Mouse (Mus musculus) heart, postnatal 0 days (tissue): ENCODE data around the gene Lyrm4. TPM values are rescaled to one million over a fixed set of nuclear protein-coding genes. Genes with fewer than 3 reads are reported as not detected.

Experiments used
- ATAC-seq: fragments of 200-750 bp; cut with Nextera tagmentation; 2 replicates; pipeline ENCODE4 v1.8.0; 2017; ENCODE audit warnings: low read depth, moderate number of reproducible peaks, moderate library complexity; ENCODE audit not compliant: insufficient read depth
- DNase-seq: peaks from one replicate; pipeline ENCODE4 v3.0.0-alpha.2; 2016; ENCODE audit warnings: low spot score
- H3K27ac ChIP-seq: fragments of 300-500 bp; sonication (generic); 2 replicates; pipeline ENCODE4 v1.5.1; 2014; ENCODE audit warnings: low read depth, mild to moderate bottlenecking
- H3K27me3 ChIP-seq: fragments of 300-500 bp; sonication (generic); 2 replicates; pipeline ENCODE4 v1.6.1; 2014; ENCODE audit warnings: low read length, mixed read lengths; ENCODE audit not compliant: control insufficient read depth, insufficient read depth
- H3K36me3 ChIP-seq: fragments of 300-500 bp; sonication (generic); replicated peaks from 2 replicates; pipeline ENCODE4 v1.6.1; 2014; ENCODE audit warnings: low read length, mixed read lengths; ENCODE audit not compliant: control insufficient read depth, insufficient read depth
- H3K4me1 ChIP-seq: fragments of 300-500 bp; sonication (generic); 2 replicates; pipeline ENCODE4 v1.6.1; 2014; ENCODE audit warnings: antibody characterized with exemption; ENCODE audit not compliant: control insufficient read depth, insufficient read depth
- H3K4me2 ChIP-seq: fragments of 300-500 bp; sonication (generic); 2 replicates; pipeline ENCODE4 v1.6.1; 2014; ENCODE audit warnings: low read depth, mild to moderate bottlenecking, low read length, moderate library complexity
- H3K4me3 ChIP-seq: fragments of 300-500 bp; sonication (generic); 2 replicates; pipeline ENCODE4 v1.5.1; 2014; ENCODE audit warnings: low read depth, low read length
- H3K9ac ChIP-seq: fragments of 300-500 bp; sonication (generic); replicated peaks from 2 replicates; pipeline ENCODE4 v1.6.1; 2014; ENCODE audit warnings: low read depth, low read length, mixed read lengths
- H3K9me3 ChIP-seq: fragments of 300-500 bp; sonication (generic); replicated peaks from 2 replicates; pipeline ENCODE4 v1.6.1; 2016; ENCODE audit warnings: low read length; ENCODE audit not compliant: control insufficient read depth
- CTCF ChIP-seq: IDR thresholded peaks from 2 replicates; pipeline ENCODE4 v1.5.1; 2016; ENCODE audit warnings: antibody characterized with exemption, control low read depth, low read depth
- EP300 ChIP-seq: IDR thresholded peaks from 2 replicates; pipeline ENCODE4 v1.6.1; 2016; ENCODE audit warnings: antibody characterized with exemption, low read depth
- WGBS: fragments of 180-500 bp; shearing (Covaris S2); extraction: QIAGEN DNeasy Blood & Tissue Kit; methylation state at CpG from one replicate; pipeline ENCODE4 v1.1.7; 2014; 5-methylcytosine and 5-hydroxymethylcytosine counted together
- polyA plus RNA-seq: library from polyadenylated mRNA; unstranded; fragments of >200 nt; fragmentation: Nextera tagmentation; extraction: Ambion mirVana; gene quantifications from 2 replicates; pipeline ENCODE4 v1.2.1, GENCODE M21; 2015
- total RNA-seq: library from RNA; depleted of rRNA; stranded (reverse); fragments of >200 nt; gene quantifications from 2 replicates; pipeline ENCODE4 v1.2.3, GENCODE M21; 2014; ENCODE audit warnings: low replicate concordance; rRNA removed

Gene Lyrm4
- total and polyA plus RNA-seq, 2 experiments from 2014 or later: 7.7 to 29.9 TPM

DNA sequence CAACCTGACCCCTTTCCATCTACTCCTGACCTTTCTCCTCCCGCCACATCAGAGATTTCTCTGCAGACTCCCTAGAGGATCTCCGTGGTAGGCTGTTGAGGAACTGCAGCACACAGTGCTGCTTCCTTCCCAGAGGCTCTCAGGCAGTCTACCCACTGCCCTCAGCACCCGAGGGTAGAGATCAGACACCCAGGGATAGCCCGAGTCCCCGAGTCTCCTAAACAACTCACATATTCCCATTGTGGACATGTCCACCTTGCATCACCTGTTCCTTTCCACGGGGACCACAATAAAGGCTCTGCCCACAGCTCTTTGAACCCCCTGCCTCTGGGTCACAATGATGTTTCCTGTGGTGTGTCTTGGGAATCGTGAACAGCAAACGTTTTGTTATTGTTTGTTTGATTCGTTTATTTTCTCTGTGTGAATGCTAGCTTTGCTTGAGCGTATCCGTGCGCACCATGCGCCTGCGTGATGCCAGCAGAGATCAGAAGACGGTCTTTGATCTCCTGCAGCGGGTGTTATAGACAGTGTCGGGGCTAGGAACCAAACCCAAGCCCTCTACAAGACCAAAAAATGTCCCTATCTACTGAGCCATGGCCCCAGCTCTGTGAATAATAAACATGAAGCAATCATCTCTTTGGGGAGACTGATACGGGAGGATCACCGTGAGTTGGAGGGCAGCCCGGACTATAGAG, 170.5 kb downstream of the Lyrm4 start:
- H3K4me1 ChIP-seq: no peaks in the 10 kb centered on the region
- H3K4me3 ChIP-seq: no peak overlapping the region
- ATAC-seq (no peak), DNase-seq (no peak)
- H3K36me3 ChIP-seq: no peaks in the 10 kb centered on the region
- no peaks in the 10 kb centered on the region for H3K9me3 ChIP-seq
- TF ChIP-seq EP300 (no peak), CTCF (no peak)
- no peak overlapping the region for H3K9ac ChIP-seq
- no peak overlapping the region for H3K4me2 ChIP-seq
- no peaks in the 10 kb centered on the region for H3K27me3 ChIP-seq
- H3K27ac ChIP-seq: no peak overlapping the region
- 65% methylated on average over 20 of the region's 20 CpGs for whole genome bisulfite sequencing

DNA sequence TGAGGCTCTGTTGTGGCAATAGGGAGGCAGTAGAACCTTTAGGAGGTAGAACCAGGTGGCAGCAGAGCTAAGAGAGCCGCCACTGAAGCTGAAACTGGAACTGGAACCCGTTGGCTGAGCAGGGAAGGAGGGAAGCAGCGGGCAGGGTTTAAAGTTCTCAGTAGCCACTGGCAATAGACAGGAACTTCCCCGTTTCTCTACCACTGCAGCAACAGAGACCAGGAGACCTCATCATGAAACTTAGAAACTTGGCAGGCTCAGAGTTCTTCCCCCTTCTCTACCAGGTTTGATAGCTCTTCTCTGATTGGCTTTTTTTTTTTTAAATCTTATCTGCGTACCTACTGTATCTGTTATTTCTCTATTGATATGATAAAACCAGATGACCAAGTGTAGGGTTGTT, 176.4 kb downstream of the Lyrm4 start:
- Histone ChIP-seq H3K36me3 (no peaks in the 10 kb centered on the region), H3K9ac (no peak overlapping the region), H3K27me3 (no peaks in the 10 kb centered on the region), H3K4me1 (no peaks in the 10 kb centered on the region), H3K9me3 (no peaks in the 10 kb centered on the region), H3K4me2 (no peak overlapping the region), H3K27ac (no peak overlapping the region), H3K4me3 (no peak overlapping the region)
- DNase-seq (no peak), ATAC-seq (no peak)
- TF ChIP-seq CTCF (no peak), EP300 (no peak)
- WGBS: 73% methylated on average over 5 of the region's 5 CpGs

DNA sequence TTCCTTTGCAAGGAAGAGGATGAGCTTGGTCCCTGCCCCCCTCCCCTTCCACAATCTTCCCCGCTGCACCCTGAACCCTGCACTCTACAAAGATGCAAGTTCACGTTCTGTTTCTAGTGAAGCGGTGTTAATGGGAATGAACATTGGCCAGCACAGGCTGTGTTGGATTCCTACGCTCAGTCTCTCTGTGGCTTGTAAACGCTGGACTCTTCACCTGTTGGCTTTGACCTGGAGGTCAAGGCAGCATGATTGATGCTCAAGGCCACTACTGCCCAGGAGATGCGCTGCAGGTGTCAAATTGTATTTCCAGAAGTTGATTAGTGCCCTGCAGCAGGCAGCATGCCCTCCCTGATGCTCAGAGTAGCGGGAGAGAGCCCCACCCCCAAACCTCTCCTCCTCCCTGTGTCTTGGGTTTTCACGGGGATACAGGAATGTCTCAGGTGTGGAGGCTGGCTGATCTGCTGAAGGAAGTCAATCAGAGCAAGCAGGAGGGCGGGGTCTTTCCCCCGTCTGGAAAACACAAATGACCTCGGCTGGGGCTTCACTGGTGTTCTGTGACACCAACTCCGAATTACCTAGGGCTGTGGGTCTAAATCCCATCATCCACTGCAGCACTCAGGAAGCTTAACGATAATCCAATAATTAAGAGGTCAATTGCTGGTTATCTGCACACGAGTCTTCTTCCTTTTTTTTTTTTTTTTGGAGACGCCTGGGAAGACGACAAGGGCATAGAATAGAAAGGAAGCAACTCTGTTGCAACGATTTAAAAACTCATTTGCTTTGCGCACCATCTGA, 177.3 kb downstream of the Lyrm4 start:
- DNase-seq (no peak), ATAC-seq (no peak)
- Histone ChIP-seq H3K27me3 (no peaks in the 10 kb centered on the region), H3K4me1 (no peaks in the 10 kb centered on the region), H3K9me3 (peaks cover 4% of the 10 kb centered on the region; the same call in 1 of the 2 replicates), H3K36me3 (no peaks in the 10 kb centered on the region), H3K4me3 (no peak overlapping the region), H3K9ac (no peak overlapping the region), H3K27ac (no peak overlapping the region), H3K4me2 (no peak overlapping the region)
- TF ChIP-seq EP300 (no peak), CTCF (no peak)
- 65% methylated on average over 18 of the region's 18 CpGs for WGBS

DNA sequence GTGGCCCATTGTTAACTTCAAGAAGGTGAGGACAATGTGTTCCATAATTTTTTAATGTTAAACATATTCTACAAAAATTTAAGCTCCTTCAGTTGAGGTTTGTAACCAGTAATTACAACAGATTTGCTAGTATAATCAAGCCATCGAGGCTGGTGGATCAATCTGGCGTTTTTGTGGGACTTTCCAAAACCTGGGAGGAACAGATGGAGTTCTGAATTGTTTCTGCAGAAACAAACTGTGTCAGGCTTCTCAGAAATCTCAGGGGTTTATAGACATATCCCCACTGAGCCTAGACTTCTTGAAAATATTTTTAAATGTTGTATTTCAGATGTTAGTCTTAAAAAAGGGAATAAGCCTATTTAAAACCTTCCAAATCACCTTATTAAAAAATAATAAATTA, 179.3 kb downstream of the Lyrm4 start:
- TF ChIP-seq EP300: no peak
- no peak for TF ChIP-seq CTCF
- ATAC-seq: no peak
- 75% methylated on average over 2 of the region's 2 CpGs for WGBS

More for the DNA sequence above, 179.3 kb downstream of the Lyrm4 start:
- H3K4me2 ChIP-seq: no peak overlapping the region
- no peak overlapping the region for H3K4me3 ChIP-seq
- peaks cover 16% of the 10 kb centered on the region; the same call in 1 of the 2 replicates for H3K9me3 ChIP-seq
- no peak for DNase-seq
- no peak overlapping the region for H3K9ac ChIP-seq
- no peaks in the 10 kb centered on the region for H3K36me3 ChIP-seq
- H3K27ac ChIP-seq: no peak overlapping the region
- no peaks in the 10 kb centered on the region for H3K27me3 ChIP-seq
- H3K4me1 ChIP-seq: no peaks in the 10 kb centered on the region

Other genes starting within 250 kb of the Lyrm4 start
- gene Rpp40, start 211.2 kb downstream of the Lyrm4 start, total RNA-seq: 5.9 TPM in 2 replicates
- 7.5 and 10.9 TPM in 2 replicates for gene Rpp40, start 211.2 kb downstream of the Lyrm4 start, polyA plus RNA-seq
- 2.7 and 11.8 TPM in 2 replicates for gene Ppp1r3g, start 158.7 kb downstream of the Lyrm4 start, total RNA-seq
- gene Ppp1r3g, start 158.7 kb downstream of the Lyrm4 start, polyA plus RNA-seq: 2.5 TPM in 2 replicates
- gene Fars2, start 114 bp downstream of the Lyrm4 start, total RNA-seq: 54.8 and 96.9 TPM in 2 replicates
- gene Fars2, start 114 bp downstream of the Lyrm4 start, polyA plus RNA-seq: 77.0 and 78.9 TPM in 2 replicates